Mouse (Mus musculus) fibroblast of lung, adult 2 months (primary cell): Measurements from ENCODE around the gene D17H6S53E.

Source experiments
- DNase-seq: peaks from one replicate; pipeline ENCODE4 v3.0.0-alpha.2; 2011; ENCODE audit warnings: low read depth

Gene D17H6S53E

DNA sequence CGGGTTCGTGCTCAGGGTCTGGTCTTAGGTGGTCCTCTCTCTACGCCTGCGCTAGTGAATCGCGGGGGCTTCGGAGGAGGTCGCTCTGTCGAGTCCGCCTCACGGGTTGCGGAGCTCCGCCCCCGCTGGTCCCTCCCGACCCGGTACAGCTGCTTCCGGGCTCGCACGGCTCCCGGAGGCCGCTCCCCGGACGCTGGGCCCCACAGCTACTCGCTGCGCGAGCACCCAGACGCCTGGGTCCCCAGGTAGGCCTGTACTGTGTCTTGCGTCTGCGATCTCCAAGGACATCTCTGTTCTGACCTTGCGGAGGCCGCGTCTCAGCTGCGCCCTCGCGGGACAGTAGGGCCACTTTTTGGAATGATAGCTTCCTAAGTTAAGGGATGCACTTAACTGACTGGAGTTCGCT lies at the start of gene D17H6S53E:
Gene D17H6S53E, plus strand, starts transcription at position 168 of the 406 bp plus-strand sequence.
- DNase-seq, result no peak

DNA sequence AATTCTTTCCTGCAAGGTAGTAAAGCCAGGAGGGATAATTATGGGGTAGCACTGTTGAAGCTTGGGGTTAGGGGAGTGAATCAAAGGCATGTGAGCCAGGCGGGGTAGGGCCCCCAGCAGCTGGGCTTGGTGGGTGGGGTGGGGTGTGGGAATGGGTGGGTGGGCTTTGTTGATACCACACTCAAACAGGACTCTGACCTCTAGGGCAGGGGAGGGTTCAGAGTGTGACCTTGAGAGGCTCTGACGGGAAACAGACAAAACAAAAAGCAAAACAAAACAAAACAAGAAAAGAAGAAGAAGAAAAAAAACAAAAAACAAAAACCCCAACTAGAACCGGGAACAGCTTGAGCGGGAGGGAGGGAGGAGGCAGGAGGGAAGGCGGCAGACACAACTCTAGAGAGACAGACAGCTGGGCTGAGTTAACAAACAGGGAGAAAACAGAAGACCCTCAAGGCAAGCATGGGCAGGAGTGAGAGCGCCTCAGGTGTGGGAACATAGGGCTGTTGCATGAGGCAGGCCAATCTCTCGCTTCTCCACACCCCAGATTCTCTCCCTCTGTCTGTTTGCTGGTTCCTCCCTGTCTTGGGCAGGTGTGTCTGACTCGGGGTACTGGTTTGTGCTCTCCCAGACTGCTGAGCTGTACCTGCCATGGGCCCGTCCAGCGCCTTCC lies 49.5 kb upstream of the D17H6S53E start, which contains the start of gene Ly6g6e:
Gene Ly6g6e, plus strand, starts transcription at position 396 of the 670 bp plus-strand sequence.
- DNase-seq, result no peak

DNA sequence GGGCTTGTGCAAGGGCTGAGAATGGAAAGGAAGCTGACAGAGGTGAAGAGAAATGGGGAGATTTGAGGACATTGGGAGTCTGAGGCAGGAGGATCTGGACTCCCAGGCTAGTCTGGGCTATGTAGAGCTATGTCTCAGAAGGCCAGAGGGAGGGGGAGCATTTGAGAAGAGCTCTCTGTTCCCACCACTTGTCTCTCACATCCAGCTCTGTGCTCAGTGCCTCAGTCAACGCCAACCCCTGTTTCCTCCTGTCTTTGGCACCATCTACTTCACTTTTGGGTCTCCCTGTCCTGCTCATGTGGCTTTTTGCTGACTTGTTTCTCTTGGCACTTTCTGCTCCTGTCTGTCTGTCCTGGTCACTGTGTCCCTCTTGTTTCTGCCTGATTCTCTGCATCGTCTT lies 48.9 kb upstream of the D17H6S53E start:
- DNase-seq, result no peak

DNA sequence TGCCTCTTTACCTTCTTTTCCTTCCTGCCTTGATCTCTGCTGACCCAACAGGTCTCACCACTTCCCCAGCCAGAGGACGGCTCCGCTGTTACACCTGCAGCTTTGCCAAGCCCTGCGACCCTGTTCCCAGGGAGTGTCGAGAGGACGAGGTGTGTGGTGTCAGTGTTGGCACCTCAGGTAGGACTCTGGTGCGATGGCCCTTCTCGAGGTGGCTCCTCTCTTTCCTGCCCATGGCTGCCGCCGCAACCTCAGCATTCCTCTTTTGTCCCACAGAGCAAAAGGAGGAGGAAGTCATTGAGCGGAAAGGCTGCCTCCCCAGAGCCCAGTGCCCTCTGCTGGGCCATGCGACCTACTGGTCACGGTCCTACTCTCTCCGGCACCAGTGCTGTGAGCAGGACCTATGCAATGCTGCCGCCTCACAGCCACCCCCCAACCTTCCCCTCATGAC lies 48.4 kb upstream of the D17H6S53E start, which contains the start of gene Ly6g6d:
Gene Ly6g6d, minus strand, starts transcription at position 280 of the 448 bp plus-strand sequence.
- no peak for DNase-seq

DNA sequence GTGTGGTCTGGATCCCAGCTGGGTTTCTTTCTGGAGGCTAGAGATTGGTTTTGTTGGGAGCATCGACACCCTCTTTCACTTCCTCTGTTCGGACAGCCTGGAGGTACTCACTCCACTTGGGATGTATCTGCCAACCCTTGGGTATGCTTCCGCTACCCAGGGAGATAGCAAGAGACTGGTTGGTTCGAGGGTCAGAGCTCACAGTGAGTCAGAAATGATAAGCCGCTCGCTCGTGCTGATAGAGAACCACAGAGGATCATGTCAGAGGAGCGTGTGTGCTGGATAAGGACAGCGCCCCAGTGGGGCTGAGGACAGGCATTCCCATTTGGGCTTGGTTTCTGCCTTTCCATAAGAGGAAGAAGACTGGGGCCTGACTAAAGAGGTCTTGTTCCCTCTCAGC lies 46.4 kb upstream of the D17H6S53E start:
- DNase-seq, result no peak

DNA sequence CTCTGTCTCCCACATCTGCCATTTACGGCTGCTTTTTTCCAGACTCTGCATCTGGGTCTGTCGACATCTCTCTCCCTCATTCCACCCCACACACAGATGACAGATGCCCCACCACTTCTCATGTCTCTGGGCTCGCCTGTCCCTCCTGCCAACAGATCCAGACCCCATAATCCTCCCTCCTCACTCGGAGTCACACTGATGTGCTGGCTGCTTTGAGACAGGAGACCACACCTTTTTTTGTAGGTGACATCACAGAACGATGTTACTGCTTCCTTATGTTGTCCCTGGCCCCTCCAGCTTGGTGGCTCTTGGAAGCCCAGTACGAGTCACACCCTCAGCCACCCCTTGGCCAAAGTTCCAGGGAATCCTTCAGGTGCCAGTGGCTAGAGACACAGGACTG lies 45.9 kb upstream of the D17H6S53E start:
- no peak for DNase-seq

DNA sequence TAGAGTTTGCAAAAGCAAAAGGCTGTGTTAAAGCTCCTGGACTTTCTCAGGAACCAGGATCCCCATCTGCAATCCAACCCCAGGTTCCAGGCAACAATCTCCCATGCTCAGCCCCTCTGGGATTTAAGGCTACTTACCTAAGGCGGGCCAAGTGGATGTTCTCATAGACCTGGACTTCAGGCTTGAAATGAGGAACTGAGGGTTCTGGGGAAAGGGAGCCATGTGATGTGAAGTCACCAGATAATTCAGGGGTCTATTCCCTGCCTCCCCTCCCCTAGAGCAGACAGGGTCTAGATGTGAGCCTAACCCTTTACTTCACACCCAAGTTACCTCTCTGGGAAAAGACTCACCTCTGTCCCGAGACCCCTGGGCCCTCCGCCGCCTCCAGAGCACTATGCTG lies 45.5 kb upstream of the D17H6S53E start:
- no peak for DNase-seq

DNA sequence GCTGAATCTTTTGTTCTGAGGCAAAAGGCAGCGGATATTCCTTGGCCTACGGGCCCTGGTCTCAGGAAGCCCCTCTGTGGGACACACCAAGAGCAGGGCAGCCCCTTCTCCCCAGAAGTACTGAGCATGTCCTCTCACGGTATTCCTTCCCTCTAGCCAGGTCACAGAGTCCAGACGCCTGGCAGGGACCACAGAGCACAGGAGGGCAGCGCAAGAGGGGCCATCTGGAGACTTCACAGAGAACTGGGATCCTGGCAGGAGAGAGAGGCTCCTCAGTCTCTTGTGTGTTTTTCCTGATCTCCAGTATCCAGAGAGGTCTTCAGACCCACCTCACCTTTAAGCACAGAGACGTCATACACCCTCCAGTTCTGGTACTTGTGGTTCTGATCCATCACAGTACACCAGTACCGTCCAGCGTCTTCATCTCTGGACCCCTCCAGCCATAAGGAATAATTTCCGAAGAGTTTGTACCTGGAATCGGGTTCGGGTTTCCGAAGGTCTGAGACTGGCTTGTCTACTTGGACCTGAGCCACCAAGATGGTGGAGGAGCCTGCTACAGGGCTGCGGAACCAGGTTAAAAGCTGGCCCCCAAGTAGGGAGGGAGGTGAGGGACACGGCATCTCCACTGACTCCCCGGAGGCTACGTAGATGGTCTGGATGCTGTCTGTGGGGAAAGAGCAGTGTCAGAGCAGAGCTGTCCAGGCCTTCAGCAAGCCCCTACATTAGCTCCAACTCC lies 43.2 kb upstream of the D17H6S53E start:
- DNase-seq, result no peak

DNA sequence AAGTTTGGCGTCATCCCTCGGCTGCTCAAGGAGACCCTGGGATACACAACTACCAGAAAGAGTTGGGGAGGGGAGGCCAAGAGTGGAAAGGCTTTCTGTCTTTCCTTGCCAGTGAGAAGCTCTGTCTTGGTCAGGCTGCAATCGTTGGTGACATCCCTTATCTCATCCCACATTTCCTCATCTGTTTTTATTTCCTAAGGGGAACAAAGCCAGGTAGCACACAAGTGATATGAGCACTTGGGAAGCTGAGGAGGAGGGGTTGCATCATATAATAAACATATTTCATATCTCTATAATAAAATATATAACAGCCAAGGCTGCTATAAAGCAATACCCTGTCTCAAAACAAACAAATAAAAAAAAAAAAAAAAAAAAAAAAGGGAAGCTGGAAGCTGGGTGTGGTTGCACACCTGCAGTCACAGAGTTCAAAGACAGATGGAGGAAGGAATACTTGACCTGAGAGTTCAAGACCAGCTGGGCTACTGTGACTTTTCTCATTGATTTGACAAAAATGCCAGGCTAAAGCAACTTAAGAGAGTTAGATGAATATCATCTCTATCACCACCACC lies 42.2 kb upstream of the D17H6S53E start:
- DNase-seq, result no peak

DNA sequence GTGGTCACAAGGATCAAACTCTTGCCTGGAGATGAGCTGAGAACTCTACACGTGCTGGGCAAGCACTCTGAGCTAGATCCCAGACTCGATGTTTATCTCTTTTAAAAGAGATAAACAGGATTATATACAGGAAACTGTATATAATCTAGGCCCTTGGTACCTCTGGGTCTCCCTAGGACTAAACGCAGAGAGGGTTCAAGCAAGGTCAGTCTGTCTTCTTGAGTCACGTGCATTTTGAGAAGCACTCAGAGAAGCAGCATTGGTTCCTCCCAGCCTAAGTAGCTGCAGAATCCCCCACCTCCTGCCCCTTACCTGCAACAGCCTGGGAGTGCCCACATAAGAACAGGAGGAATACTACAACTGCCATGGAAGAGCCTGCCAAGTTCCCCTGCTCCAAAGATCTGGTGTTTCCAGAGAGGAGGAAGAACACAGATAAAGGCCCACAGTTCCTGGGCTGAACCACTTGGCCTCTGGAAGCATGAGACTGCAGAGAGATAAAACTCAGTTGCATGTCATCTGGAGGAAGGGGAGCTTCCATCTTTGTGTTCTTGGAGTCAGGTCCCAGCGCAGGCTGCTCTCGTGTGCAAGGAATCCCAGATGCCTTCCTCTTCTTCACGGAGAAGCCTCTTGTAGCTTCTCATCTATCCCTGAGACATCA lies 40.8 kb upstream of the D17H6S53E start, which contains the start of gene Ly6g6f:
Gene Ly6g6f, minus strand, starts transcription at position 403 of the 658 bp plus-strand sequence.
- no peak for DNase-seq

DNA sequence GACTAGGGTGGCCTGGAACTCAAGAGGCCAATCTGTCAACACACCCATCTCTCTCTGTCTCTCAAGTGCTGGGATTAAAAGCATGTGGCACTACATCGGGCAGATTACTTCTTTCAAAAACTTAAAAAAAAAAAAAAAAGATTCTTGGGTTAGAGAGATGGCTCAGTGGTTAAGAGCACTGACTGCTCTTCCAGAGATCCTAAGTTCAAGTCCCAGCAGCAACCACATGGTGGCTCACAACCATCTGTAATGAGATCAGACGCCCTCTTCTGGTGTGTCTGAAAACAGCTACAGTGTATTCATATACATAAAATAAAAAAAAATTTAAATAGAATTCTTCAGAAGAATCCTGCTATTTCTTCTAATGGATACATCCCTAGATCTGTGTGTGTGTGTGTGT lies 38.0 kb upstream of the D17H6S53E start:
- DNase-seq, result no peak

DNA sequence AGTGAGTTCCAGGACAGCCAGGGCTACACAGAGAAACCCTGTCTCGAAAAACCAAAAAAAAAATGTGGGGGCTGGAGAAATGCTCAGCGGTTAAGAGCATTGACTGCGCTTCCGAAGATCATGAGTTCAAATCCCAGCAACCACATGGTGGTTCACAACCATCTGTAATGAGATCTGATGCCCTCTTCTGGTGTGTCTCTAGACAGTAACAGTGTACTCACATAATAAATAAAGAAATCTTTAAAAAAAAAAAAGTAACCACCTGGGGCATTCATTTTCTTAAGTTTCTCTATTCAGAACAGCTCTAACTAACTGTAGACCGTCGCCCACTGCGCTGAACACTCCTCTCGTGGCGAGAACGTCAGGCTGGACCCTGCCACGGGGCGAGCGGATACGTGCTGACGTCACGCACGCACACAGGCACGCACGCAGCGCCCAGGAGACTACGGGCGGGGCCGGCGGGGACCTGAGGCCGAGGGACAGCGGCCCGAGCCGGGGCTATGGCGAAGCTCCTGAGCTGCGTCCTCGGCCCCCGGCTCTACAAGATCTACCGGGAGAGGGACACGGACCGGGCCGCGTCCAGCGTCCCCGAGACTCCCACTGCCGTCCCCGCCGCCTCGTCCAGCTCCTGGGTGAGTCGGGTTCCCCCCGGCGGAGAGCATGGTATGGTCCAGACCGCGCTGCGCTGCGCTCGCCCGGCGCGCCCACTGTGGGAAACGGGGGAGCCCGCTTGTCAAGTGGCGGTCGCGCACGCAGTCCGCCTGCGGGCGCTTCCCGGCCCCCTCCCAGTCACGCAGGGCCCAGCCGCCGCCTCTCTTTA lies 37.1 kb upstream of the D17H6S53E start, which contains the start of gene Abhd16a:
Gene Abhd16a, plus strand, starts transcription at position 439 of the 820 bp plus-strand sequence.
- DNase-seq, result peak; percentile 71

DNA sequence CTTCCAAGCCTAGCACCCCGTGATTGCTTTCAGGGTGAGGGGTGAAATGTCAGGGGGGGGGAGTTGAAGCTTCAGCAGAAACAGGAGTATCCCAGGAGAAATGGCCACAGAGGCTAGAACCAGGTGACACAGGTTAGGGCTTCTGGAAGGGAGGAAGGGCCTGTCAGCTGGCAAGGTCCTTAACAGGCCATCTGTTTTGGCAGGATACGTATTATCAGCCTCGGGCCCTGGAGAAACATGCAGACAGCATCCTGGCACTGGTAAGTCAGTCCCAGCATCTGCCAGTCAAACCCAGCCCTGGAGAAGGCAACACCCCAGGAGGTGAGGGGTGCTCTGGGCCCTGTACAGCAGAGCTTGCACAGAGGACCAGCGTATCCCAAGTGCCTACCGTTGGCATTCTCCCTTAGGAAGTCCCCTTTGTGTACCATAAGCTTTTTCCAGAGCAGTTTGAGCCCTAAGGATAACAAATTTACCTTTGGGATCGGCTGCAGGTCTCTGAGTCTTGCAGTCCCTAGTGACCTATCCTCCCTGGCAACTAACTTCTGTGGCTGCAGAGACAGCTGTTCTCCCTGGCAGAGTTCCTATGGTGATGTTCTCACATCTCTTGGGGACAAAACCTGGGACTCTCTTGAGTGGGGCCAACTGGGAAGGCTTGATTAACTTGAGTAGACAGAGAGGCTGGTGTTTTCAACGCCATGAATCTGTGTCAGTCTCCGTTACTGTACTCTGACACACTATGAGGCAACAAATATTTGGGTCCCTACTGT lies 35.8 kb upstream of the D17H6S53E start:
- DNase-seq, result no peak

DNA sequence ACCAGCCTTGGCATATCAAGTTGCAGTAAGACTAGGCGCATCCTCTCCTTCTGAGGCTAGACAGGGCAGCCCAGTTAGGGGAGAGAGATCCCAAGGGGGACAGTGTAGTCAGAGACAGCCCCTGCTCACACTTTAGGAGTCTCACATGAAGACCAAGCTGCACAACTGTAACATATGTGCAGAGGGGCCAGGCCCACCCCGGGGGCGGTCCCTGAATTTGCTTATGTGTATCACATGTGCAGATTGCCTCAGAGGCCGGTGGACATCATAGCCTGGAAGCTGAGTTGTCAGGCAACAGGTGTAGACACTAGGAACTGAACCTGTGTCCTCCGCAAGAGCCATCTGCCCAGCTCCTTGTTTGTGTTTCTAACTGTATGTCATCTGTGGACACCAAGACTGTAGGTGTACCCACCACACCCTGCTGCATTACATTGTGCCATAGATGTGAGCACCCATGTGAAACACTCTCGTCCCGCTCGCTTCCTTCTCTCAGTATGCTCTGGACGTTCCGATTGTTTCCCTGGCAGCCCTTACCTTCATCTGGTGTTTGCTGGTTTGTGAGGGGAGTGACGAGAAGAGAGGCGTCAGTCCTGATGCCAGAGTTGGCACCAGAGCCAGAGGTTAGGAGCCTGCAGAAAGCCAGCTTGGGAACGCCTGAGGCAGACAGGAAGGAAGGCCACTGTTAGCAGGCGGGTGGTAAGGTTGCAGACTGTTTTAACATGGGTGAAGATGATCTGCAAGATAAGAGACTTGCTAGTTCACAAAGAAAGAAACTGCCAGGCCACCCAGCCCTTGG lies 33.6 kb upstream of the D17H6S53E start:
- DNase-seq, result no peak

DNA sequence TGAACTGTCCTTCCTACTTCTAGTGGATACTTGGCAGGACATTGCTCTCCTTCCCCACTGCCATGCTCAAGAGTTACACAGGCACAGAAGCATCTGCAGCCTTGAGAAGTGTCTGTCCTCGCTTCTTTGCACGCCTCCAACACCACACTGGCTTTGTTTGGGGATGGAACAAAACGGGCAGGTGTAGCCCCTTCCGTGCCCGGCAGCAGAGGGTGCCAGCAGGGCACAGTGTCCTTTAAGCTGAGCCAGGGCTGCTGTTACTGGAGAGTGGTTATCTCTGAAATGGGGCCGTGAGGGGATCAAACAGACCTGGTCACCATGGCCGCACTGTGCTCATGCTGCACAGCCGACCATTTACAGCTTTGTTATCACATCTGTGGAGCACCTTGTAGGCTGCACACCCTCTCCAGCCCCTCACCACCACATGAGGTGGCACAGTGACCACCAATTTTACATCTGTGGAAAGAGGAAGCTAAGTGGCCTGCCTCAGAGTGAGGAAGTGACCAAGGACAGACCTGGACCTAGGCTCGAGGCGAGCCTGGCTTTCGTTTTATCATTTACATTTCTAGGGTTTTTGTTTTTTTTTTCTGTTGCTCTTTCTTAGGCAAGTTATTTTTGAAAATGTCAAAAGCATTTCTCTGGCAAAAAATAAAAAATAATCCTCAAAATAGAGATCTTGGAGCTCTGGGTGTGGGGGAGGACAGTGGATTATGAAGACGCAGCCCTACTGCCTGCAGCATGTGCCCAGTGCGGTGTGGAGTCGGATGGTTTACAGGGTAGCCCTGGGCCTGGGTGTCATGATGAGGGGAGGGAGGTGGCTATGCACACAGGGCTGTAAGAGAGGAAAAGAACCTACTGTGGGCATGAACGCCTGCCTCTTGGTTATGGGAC lies 31.5 kb upstream of the D17H6S53E start:
- no peak for DNase-seq

DNA sequence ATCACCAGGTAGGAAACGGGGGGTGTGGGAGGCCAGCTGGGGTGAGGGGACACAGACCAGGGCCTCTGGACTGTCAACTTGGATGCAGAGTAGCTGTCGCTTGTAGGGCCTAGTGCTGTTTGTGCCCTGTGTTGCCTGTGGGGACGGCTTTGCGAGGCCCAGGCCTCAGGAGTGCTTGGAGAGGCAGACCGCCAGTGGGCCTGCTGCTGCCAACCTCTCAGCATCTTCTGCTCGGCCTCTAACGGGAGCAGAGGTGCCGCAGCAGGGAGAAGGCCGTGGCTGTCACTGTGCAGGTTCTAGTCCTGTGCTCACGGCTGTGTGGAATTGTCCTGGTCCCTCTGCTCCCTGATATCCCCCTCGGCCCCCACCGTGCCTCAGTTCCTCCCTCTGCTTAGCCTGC lies 29.6 kb upstream of the D17H6S53E start:
- no peak for DNase-seq

DNA sequence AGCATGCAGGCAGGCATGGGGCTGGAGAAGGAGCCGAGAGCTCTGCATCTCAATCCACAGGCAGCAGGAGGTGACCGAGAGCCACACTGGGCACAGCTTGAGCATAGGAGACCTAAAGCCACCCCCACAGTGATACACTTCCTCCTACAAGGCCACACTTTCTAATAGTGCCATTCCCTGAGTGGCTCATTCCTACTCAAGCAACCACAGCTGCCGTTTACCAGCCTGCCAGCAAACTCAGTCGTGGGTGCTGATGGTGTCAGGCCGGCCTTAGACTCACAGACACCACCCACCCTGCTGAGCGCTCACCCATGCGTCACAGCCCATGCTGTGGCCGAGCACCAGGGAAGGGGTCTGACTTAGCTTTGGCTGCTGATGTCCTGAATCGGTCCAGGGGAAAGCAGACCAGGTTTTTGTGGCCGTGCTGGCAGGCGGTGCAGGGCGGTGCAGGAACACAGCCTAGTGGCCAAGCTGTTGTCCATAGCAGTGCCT lies 29.0 kb upstream of the D17H6S53E start:
- no peak for DNase-seq

DNA sequence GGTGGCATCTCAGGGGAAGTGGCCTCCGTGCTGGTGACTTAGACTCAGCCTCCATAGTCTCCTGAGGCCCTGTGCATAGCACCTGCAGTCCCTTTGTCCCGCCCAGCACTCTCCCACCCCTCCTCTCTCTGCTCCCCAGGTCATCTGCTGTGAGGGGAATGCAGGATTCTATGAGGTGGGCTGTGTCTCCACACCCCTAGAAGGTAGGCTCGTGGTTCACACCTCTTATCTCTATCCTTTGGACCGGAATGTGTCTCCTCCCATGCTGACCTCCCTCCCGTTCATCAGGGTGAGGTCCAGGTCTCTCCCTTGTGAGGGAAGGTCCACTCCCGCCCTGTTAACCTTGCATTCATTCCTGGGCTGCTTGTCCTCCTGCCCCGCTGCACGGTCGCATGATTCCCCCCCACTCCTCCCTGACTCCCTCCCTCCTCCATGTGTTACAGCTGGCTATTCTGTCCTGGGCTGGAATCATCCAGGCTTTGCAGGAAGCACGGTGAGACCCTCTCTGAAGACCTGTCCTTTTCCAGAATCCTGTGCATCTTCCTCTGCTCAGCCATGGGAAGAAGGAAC lies 25.9 kb upstream of the D17H6S53E start:
- no peak for DNase-seq
